Mouse (Mus musculus): ENCODE measurements at regions not wholly inside any gene's neighbourhood (a gene's known extent, or its start where the extent isn't known, plus 50 kb on each side); places are given as distances from the start of the nearest gene placed in this dataset.

DNA sequence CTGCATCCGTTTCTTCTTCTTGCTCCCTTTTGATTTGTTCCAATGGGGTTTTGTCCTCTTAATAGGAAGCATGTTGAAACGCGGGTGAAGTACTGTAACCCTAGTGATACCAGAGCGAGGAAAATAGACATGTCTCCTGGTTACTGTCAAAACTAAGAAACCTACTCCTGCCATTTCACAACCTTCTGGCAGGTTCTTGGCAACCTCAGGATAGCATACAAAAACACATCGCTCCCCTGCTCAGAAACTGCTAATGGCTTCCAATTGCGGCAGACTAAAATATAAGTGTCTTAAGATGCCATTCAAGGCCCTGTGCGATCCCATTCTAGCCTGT is 172.4 kb downstream of the Spata19 start:
- ATAC-seq (no peak), DNase-seq (ENCODE audit: low spot score) (no peak)
- Histone ChIP-seq H3K27me3 (replicated peaks; ENCODE audit: insufficient read depth, low read length) (no peaks in the 10 kb centered on the region), H3K4me1 (ENCODE audit: insufficient read depth, low read depth, low read length) (no peaks in the 10 kb centered on the region), H3K9ac (replicated peaks; ENCODE audit: low read depth) (no peak overlapping the region), H3K4me3 (ENCODE audit: low read depth, low read length) (no peak overlapping the region), H3K4me2 (replicated peaks; ENCODE audit: low read depth, low read length) (no peak overlapping the region), H3K36me3 (ENCODE audit: insufficient read depth, low read length) (no peaks in the 10 kb centered on the region), H3K27ac (ENCODE audit: low read length) (no peak overlapping the region), H3K9me3 (ENCODE audit: low read length) (no peaks in the 10 kb centered on the region)
- no peak for TF ChIP-seq CTCF (IDR thresholded peaks at IDR 0.05)
- no peak for TF ChIP-seq EP300 (IDR thresholded peaks at IDR 0.05)
- 86% methylated on average over 7 of the region's 7 CpGs for WGBS

DNA sequence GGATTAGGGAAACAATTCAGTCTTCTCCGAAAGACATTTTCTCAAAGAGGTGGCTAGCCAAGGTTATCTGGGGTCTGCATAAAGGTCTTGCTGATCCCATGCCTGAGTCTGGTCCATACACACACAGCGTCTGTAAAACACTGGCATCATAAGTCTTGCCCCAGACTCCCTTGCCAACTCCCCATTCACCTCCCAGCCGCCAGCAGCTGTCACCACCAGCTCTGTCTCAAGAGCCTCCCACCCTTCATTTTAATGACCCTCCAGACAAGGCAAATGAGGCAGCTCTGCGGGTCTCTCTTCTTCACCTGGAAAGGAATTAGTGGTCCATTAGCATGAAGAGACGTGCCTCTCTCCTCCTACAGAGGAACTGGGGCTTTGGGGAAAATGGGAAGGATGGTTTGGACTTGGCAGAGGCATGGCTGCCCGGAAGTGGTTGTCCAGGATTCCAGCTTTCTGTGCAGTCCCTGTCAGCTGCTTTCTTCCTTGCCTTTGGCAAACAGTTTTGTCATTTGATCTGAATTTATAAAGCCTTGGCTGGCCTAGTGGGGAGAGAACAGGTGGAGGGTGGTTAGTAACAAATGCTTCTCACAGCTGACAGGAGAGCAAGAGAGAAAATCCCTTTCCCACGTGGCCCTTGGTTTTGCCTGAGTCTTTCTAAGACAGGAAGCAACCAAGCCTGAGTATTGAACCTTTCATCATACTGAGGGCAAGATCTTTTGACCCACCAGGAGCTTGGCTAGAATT is 173.3 kb upstream of the Opcml start:
- Histone ChIP-seq H3K4me2 (replicated peaks; ENCODE audit: low read depth, low read length) (no peak overlapping the region), H3K4me3 (ENCODE audit: low read depth, low read length) (no peak overlapping the region), H3K27ac (ENCODE audit: low read length) (no peak overlapping the region), H3K36me3 (ENCODE audit: insufficient read depth, low read length) (no peaks in the 10 kb centered on the region), H3K27me3 (replicated peaks; ENCODE audit: insufficient read depth, low read length) (no peaks in the 10 kb centered on the region), H3K9me3 (ENCODE audit: low read length) (no peaks in the 10 kb centered on the region), H3K9ac (replicated peaks; ENCODE audit: low read depth) (no peak overlapping the region), H3K4me1 (ENCODE audit: insufficient read depth, low read depth, low read length) (no peaks in the 10 kb centered on the region)
- ATAC-seq, result no peak
- WGBS, result 44% methylated on average over 7 of the region's 7 CpGs
- TF ChIP-seq EP300 (IDR thresholded peaks at IDR 0.05), result no peak
- no peak for TF ChIP-seq CTCF (IDR thresholded peaks at IDR 0.05)
- DNase-seq (ENCODE audit: low spot score), result no peak

- no peak for TF ChIP-seq EP300 (IDR thresholded peaks at IDR 0.05)
- no peak for TF ChIP-seq CTCF (IDR thresholded peaks at IDR 0.05)
- ATAC-seq (no peak), DNase-seq (ENCODE audit: low spot score) (no peak)
- Histone ChIP-seq H3K9ac (replicated peaks; ENCODE audit: low read depth) (no peak overlapping the region), H3K36me3 (ENCODE audit: insufficient read depth, low read length) (no peaks in the 10 kb centered on the region), H3K4me2 (replicated peaks; ENCODE audit: low read depth, low read length) (no peak overlapping the region), H3K4me3 (ENCODE audit: low read depth, low read length) (no peak overlapping the region), H3K27ac (ENCODE audit: low read length) (no peak overlapping the region), H3K27me3 (replicated peaks; ENCODE audit: insufficient read depth, low read length) (no peaks in the 10 kb centered on the region), H3K4me1 (ENCODE audit: insufficient read depth, low read depth, low read length) (no peaks in the 10 kb centered on the region), H3K9me3 (ENCODE audit: low read length) (no peaks in the 10 kb centered on the region)
- WGBS, result 61% methylated on average over 6 of the region's 6 CpGs
These were observed 155.7 kb upstream of the Opcml start for GRCm38 (mm10) chr9:27634901-27635300.

DNA sequence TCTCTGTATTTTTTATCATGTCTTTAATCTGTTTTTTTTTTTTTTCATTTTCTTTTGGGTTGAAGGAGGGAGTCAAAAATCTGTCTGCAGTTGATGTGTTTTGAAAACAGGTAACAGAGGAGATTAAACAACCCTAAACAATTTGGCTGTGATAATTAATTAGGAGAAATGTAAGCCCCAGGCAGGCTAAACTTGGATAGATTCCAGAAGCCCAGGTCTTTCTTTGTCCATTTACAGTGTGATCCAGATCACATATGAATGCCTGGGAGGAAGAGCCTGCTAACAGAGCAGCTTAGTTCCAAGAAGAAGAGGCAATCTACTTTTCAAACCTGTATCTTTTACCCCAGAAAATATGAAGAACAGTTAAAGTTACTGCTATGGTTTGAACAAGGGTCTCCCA is 150.0 kb upstream of the Opcml start:
- Histone ChIP-seq H3K4me1 (ENCODE audit: insufficient read depth, low read depth, low read length) (no peaks in the 10 kb centered on the region), H3K36me3 (ENCODE audit: insufficient read depth, low read length) (no peaks in the 10 kb centered on the region), H3K9ac (replicated peaks; ENCODE audit: low read depth) (no peak overlapping the region), H3K4me2 (replicated peaks; ENCODE audit: low read depth, low read length) (no peak overlapping the region), H3K4me3 (ENCODE audit: low read depth, low read length) (no peak overlapping the region), H3K27me3 (replicated peaks; ENCODE audit: insufficient read depth, low read length) (no peaks in the 10 kb centered on the region), H3K27ac (ENCODE audit: low read length) (no peak overlapping the region), H3K9me3 (ENCODE audit: low read length) (no peaks in the 10 kb centered on the region)
- DNase-seq (ENCODE audit: low spot score) (no peak), ATAC-seq (no peak)
- TF ChIP-seq CTCF (IDR thresholded peaks at IDR 0.05), result no peak
- TF ChIP-seq EP300 (IDR thresholded peaks at IDR 0.05), result no peak

- no peak for DNase-seq (ENCODE audit: low spot score)
- Histone ChIP-seq H3K9me3 (ENCODE audit: low read length) (no peaks in the 10 kb centered on the region), H3K4me1 (ENCODE audit: insufficient read depth, low read depth, low read length) (no peaks in the 10 kb centered on the region), H3K4me3 (ENCODE audit: low read depth, low read length) (no peak overlapping the region), H3K27me3 (replicated peaks; ENCODE audit: insufficient read depth, low read length) (no peaks in the 10 kb centered on the region), H3K4me2 (replicated peaks; ENCODE audit: low read depth, low read length) (no peak overlapping the region), H3K36me3 (ENCODE audit: insufficient read depth, low read length) (no peaks in the 10 kb centered on the region), H3K9ac (replicated peaks; ENCODE audit: low read depth) (no peak overlapping the region), H3K27ac (ENCODE audit: low read length) (no peak overlapping the region)
- TF ChIP-seq EP300 (IDR thresholded peaks at IDR 0.05) (no peak), CTCF (IDR thresholded peaks at IDR 0.05) (no peak)
- 31% methylated on average over 1 of the region's 1 CpGs for WGBS
- ATAC-seq, result no peak
These were observed 147.3 kb upstream of the Opcml start for GRCm38 (mm10) chr9:27643312-27643711.

- H3K4me1 ChIP-seq (ENCODE audit: insufficient read depth, low read depth, low read length), result no peaks in the 10 kb centered on the region
- H3K27me3 ChIP-seq (replicated peaks; ENCODE audit: insufficient read depth, low read length), result no peaks in the 10 kb centered on the region
- TF ChIP-seq EP300 (IDR thresholded peaks at IDR 0.05) (no peak), CTCF (IDR thresholded peaks at IDR 0.05) (no peak)
- no peaks in the 10 kb centered on the region for H3K36me3 ChIP-seq (ENCODE audit: insufficient read depth, low read length)
- H3K27ac ChIP-seq (ENCODE audit: low read length), result no peak overlapping the region
- no peak overlapping the region for H3K9ac ChIP-seq (replicated peaks; ENCODE audit: low read depth)
- H3K9me3 ChIP-seq (ENCODE audit: low read length), result no peaks in the 10 kb centered on the region
- DNase-seq (ENCODE audit: low spot score) (peak; percentile 29), ATAC-seq (no peak)
- no peak overlapping the region for H3K4me3 ChIP-seq (ENCODE audit: low read depth, low read length)
- H3K4me2 ChIP-seq (replicated peaks; ENCODE audit: low read depth, low read length), result no peak overlapping the region
These were observed 146.7 kb upstream of the Opcml start for GRCm38 (mm10) chr9:27643916-27644315.

GRCm38 (mm10) chr9:27645435-27645834 is 145.1 kb upstream of the Opcml start:
- no peak overlapping the region for H3K4me3 ChIP-seq (ENCODE audit: low read depth, low read length)
- ATAC-seq, result no peak

More at GRCm38 (mm10) chr9:27645435-27645834, 145.1 kb upstream of the Opcml start:
- no peak overlapping the region for H3K27ac ChIP-seq (ENCODE audit: low read length)
- H3K27me3 ChIP-seq (replicated peaks; ENCODE audit: insufficient read depth, low read length), result no peaks in the 10 kb centered on the region
- no peaks in the 10 kb centered on the region for H3K4me1 ChIP-seq (ENCODE audit: insufficient read depth, low read depth, low read length)
- no peak for DNase-seq (ENCODE audit: low spot score)
- no peak overlapping the region for H3K9ac ChIP-seq (replicated peaks; ENCODE audit: low read depth)
- H3K36me3 ChIP-seq (ENCODE audit: insufficient read depth, low read length), result no peaks in the 10 kb centered on the region
- TF ChIP-seq EP300 (IDR thresholded peaks at IDR 0.05) (no peak), CTCF (IDR thresholded peaks at IDR 0.05) (no peak)
- no peak overlapping the region for H3K4me2 ChIP-seq (replicated peaks; ENCODE audit: low read depth, low read length)
- WGBS, result 78% methylated on average over 5 of the region's 5 CpGs
- no peaks in the 10 kb centered on the region for H3K9me3 ChIP-seq (ENCODE audit: low read length)

All from lung, postnatal 0 days (tissue).